Mouse (Mus musculus) CD8-positive naive resting alpha-beta T cell, adult 57 days (primary cell): ENCODE results near the gene Psma5. TPM values are rescaled to one million over a fixed set of nuclear protein-coding genes. Genes with fewer than 3 reads are reported as not detected.

Experiments used
- total RNA-seq: library from RNA; stranded (reverse); gene quantifications from one replicate; pipeline ENCODE4 v1.2.4, GENCODE M21; 2023

Gene Psma5
- 36.6 TPM for total RNA-seq

DNA sequence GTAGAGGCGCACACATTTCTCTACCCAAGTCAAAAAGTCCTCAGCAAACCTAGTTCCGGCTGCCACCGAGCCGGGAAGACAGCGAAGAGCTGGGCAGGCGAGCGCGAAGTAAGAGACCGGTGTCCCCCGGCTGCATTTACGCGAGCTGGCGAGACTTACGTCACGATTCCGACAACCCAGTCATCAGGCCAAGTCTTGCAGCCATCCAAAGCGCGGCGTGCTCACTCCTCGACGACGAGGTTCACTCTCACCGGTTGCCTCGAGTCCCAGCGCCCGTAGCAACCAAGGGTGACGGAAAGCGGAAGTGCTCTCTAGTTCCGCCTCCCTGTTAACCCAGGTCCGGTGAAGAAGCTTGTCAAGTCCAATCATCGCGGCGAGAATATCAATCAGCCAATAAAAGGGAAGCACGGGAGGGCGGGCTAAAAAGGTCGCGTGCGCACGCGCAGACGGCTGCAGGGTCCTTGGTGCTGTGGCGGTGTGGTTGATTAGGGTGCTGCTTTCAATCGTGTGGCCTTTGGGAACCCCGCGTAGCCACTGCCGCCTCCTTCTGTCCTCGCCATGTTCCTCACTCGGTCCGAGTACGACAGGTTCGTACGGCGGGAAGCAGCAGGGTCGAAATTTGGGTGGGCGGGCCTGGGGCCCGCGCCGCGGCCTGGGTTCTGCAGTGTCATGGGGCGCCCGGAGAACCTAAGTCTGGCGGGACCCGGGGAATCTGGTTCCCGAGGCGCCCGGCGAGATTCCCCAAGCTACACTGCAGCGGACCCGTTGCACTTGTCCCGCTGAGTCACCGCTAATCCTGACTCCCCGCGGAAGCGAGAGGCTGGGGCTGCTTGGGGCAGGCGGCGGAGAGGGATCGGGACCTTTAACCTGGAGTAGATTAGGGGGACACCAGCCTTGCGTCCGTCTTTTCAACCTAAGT lies at the start of gene Psma5:
Gene Psma5 (plus strand): TSS at position 208 of the 919 bp plus-strand sequence.

GRCm38 (mm10) chr3:108210771-108211139 lies 46.0 kb upstream of the Psma5 start, which contains the start of gene Atxn7l2:
Gene Atxn7l2, minus strand, starts transcription at chr3:108210934.

DNA sequence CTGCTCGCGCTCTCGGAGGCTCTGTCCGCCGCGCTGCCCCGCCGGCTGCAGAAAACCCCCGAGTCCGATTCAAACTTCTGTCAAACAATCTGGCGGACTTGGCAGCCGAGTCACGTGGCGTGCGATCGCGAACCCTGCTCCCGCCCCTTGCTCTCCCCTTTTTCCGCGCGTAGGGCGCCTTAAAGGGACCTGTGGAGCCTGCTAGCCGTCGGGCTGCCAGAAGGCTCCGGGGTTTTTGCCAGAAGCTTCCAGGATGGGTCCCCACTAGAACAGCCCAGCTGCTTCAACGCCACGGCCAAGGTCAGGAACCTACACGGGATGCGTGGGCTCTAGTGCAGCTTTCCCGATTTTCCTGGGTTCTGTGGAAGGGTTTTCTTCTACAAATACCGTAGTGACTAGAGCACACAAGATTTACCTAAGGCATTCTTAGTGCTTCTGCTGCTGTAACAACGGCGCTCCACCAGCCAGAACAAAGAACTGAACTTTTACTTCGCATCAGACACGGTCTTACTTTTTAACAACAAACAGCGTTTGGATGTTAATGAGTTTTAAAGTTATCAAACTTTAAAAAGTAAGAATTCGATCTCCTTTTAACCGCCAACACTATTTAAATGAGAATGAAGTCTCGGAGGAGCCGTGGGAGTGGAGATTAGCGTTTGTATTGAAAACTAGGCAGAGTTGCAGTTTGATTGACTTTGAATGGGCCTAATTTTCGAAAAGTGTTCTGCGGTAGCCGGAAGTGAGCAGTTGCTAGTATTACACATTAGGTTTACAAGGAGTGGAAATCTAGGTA lies 30.0 kb upstream of the Psma5 start, which contains the start of gene Sypl2:
Gene Sypl2 (minus strand): TSS at position 91 of the 793 bp plus-strand sequence.

DNA sequence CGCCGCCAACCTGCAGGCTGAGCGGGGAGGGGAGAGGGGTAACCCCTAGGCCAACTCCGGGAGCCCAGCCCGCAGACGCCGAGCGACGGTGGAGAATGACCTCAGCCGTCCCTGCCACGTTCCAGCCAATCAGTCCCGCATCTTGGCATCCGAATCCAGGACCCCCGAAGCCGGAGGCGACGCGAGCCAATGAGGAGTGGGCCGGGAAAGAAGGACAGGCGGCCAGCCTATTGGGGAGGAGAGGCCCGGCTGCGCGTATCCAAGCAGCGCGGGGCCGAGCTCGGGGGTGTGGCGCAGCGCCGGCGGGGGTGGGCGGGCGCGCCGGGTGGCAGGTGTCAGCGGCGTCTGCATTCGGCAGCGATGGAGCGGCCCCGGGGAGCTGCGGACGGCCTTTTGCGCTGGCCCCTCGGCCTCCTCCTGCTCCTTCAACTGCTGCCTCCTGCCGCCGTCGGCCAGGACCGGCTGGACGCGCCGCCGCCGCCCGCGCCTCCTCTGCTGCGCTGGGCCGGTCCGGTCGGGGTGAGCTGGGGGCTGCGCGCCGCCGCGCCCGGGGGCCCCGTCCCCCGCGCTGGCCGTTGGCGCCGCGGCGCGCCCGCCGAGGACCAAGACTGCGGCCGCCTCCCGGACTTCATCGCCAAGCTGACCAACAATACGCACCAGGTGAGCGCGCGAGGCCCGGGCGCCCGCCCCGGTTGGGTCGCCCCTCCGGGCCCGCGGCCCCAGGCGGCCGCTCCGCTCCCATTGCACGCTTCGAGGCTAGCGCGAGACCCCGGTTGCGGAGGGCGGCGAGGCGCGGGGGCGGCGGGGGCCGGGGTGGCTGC lies 27.3 kb downstream of the Psma5 start, which contains the start of gene Sort1:
Gene Sort1 (plus strand): TSS at position 302 of the 821 bp plus-strand sequence.

Other genes starting within 250 kb of the Psma5 start
- gene Gstm1, start 239.0 kb upstream of the Psma5 start, total RNA-seq: 10.5 TPM
- 2.9 TPM for gene Gstm4, start 212.0 kb upstream of the Psma5 start, total RNA-seq
- gene Ampd2, start 170.3 kb upstream of the Psma5 start, total RNA-seq: 32.4 TPM
- gene Gnat2, start 164.1 kb upstream of the Psma5 start, total RNA-seq: not detected
- 77.8 TPM for gene Gnai3, start 110.8 kb upstream of the Psma5 start, total RNA-seq
- gene Gpr61, start 102.0 kb upstream of the Psma5 start, total RNA-seq: not detected
- 3.4 TPM for gene Amigo1, start 70.6 kb upstream of the Psma5 start, total RNA-seq
- gene Cyb561d1, start 55.7 kb upstream of the Psma5 start, total RNA-seq: 25.2 TPM
- gene Atxn7l2, start 46.0 kb upstream of the Psma5 start, total RNA-seq: 38.6 TPM
- not detected for gene Sypl2, start 30.3 kb upstream of the Psma5 start, total RNA-seq
- gene Sort1, start 27.2 kb downstream of the Psma5 start, total RNA-seq: 0.95 TPM
- gene Mybphl, start 108.0 kb downstream of the Psma5 start, total RNA-seq: not detected
- 0.40 TPM for gene Psrc1, start 126.9 kb downstream of the Psma5 start, total RNA-seq
- gene Celsr2, start 158.6 kb downstream of the Psma5 start, total RNA-seq: 7.8 TPM
- 143 TPM for gene Sars, start 188.3 kb downstream of the Psma5 start, total RNA-seq